Mouse (Mus musculus): ENCODE results near the gene Olfr1122. TPM values are rescaled to one million over a fixed set of nuclear protein-coding genes. Genes with fewer than 3 reads are reported as not detected.
"Not testable (repeated sequence)": the region's sequence is repeated elsewhere in the genome, so short reads cannot be mapped to it uniquely, and the experiment has no call there.

The Olfr1122 gene
- polyA plus RNA-seq (2015; fragmentation: Nextera tagmentation; extraction: Ambion mirVana), result not detected in 2 replicates

GRCm38 (mm10) chr2:87385549-87385948 lies at the start of gene Olfr1122:
Olfr1122 (plus strand) TSS chr2:87385849.
- Histone ChIP-seq H3K36me3 (no peaks in the 10 kb centered on the region), H3K9me3 (replicated peaks) (no peaks in the 10 kb centered on the region), H3K4me2 (no peak within 1 kb of the TSS), H3K27me3 (no peaks in the 10 kb centered on the region), H3K27ac (no peak within 1 kb of the TSS), H3K9ac (no peak within 1 kb of the TSS), H3K4me1 (replicated peaks) (no peaks in the 10 kb centered on the region), H3K4me3 (no peak within 1 kb of the TSS)
- ATAC-seq (replicated peaks; ENCODE audit: insufficient number of reproducible peaks, insufficient read depth, low FRiP score, low read depth), result no peak
- 77% methylated on average over 2 of the region's 2 CpGs for WGBS

DNA sequence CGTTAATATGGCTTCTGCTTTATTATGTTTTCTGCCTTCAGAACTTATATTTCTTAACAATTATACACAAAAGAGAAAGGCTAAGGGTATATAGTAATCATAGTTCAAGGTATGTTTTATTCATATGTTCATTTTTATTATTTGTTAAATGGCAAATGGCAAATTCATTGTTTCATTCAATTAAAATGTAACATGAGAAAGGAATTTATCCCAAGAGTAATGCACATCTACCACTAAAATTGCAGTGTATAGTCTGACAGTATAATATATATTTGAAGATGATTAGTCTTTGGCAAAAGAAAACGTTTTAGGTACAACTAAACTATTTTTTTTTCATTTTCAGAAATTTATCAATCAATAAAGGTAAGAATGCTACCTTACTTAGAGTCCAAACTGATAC lies 31.1 kb upstream of the Olfr1122 start, which contains the start of gene Olfr1120:
Olfr1120 (plus strand) TSS at position 301 of the 400 bp plus-strand sequence.
- H3K36me3 ChIP-seq, result no peaks in the 10 kb centered on the region
- no peak within 1 kb of the TSS for H3K9ac ChIP-seq
- H3K4me3 ChIP-seq, result no peak within 1 kb of the TSS
- no peak within 1 kb of the TSS for H3K4me2 ChIP-seq
- H3K9me3 ChIP-seq (replicated peaks), result no peaks in the 10 kb centered on the region
- 49% methylated on average over 2 of the region's 2 CpGs for WGBS
- no peaks in the 10 kb centered on the region for H3K27me3 ChIP-seq
- ATAC-seq (replicated peaks; ENCODE audit: insufficient number of reproducible peaks, insufficient read depth, low FRiP score, low read depth), result no peak
- no peaks in the 10 kb centered on the region for H3K4me1 ChIP-seq (replicated peaks)
- H3K27ac ChIP-seq, result no peak within 1 kb of the TSS

GRCm38 (mm10) chr2:87360121-87360520 lies 25.5 kb upstream of the Olfr1122 start:
- H3K4me1 ChIP-seq (replicated peaks), result not testable (repeated sequence)

DNA sequence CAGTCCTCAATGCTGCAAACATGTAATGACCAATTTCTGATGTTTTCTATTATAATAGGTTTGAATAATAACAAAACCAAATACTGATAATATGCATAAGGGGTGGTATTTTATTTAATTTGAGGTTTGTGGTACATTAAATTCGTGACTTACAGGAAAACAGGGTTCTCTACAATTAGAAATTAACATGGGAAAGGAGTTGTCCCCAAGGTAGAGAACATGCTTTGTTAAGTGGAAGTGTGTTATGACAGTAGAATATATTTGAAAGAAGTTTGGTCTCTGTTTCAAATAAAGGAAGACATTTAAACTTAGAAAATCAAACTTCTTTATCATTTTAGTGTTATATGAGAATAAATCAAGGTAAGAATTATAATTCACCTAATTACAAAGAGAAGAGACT lies 16.1 kb upstream of the Olfr1122 start, which contains the start of gene Olfr1121:
Olfr1121 (plus strand) TSS at position 301 of the 400 bp plus-strand sequence.
- Histone ChIP-seq H3K4me1 (replicated peaks) (no peaks in the 10 kb centered on the region), H3K9ac (no peak within 1 kb of the TSS), H3K27ac (no peak within 1 kb of the TSS), H3K27me3 (no peaks in the 10 kb centered on the region), H3K9me3 (replicated peaks) (no peaks in the 10 kb centered on the region), H3K4me3 (no peak within 1 kb of the TSS), H3K4me2 (no peak within 1 kb of the TSS), H3K36me3 (no peaks in the 10 kb centered on the region)
- 34% methylated on average over 1 of the region's 1 CpGs for WGBS
- ATAC-seq (replicated peaks; ENCODE audit: insufficient number of reproducible peaks, insufficient read depth, low FRiP score, low read depth), result no peak

More at GRCm38 (mm10) chr2:87360121-87360520, 25.5 kb upstream of the Olfr1122 start:
- not testable (repeated sequence) for H3K27me3 ChIP-seq; ATAC-seq (replicated peaks; ENCODE audit: insufficient number of reproducible peaks, insufficient read depth, low FRiP score, low read depth); H3K9ac ChIP-seq; H3K27ac ChIP-seq; H3K4me3 ChIP-seq; H3K9me3 ChIP-seq (replicated peaks); H3K36me3 ChIP-seq; H3K4me2 ChIP-seq
- 67% methylated on average over 2 of the region's 2 CpGs for WGBS

- Histone ChIP-seq H3K4me2 (no peak overlapping the region), H3K9ac (no peak overlapping the region), H3K27ac (no peak overlapping the region), H3K4me3 (no peak overlapping the region), H3K27me3 (no peaks in the 10 kb centered on the region), H3K36me3 (no peaks in the 10 kb centered on the region), H3K4me1 (replicated peaks) (no peaks in the 10 kb centered on the region), H3K9me3 (replicated peaks) (no peaks in the 10 kb centered on the region)
- WGBS, result 81% methylated on average over 4 of the region's 4 CpGs
- no peak for ATAC-seq (replicated peaks; ENCODE audit: insufficient number of reproducible peaks, insufficient read depth, low FRiP score, low read depth)
Observed at GRCm38 (mm10) chr2:87371726-87372125, 13.9 kb upstream of the Olfr1122 start.

DNA sequence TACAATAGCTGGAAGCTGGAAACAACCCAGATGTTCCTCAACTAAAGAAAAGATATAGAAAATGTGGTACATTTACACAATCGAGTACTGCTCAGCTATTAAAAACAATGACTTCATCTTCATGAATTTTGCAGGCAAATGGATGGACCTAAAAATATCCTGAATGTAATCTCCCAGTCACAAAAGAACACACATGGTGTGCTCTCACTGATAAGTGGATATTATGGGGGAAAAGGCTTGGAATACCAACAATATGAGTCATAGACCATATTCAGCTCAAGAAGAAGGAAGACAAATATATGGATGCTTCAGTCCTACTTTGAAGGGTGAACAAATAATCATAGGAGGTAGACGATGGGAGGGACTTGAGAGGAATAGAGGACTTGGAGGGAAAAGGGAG lies 1.7 kb upstream of the Olfr1122 start:
- no peaks in the 10 kb centered on the region for H3K36me3 ChIP-seq
- H3K4me2 ChIP-seq, result no peak overlapping the region
- H3K4me1 ChIP-seq (replicated peaks), result no peaks in the 10 kb centered on the region
- no peak overlapping the region for H3K9ac ChIP-seq
- 39% methylated on average over 2 of the region's 2 CpGs for WGBS
- no peak overlapping the region for H3K4me3 ChIP-seq
- no peak overlapping the region for H3K27ac ChIP-seq
- H3K9me3 ChIP-seq (replicated peaks), result no peaks in the 10 kb centered on the region
- no peak for ATAC-seq (replicated peaks; ENCODE audit: insufficient number of reproducible peaks, insufficient read depth, low FRiP score, low read depth)
- H3K27me3 ChIP-seq, result no peaks in the 10 kb centered on the region

GRCm38 (mm10) chr2:87393605-87394004 lies 8.0 kb downstream of the Olfr1122 start:
- H3K4me1 ChIP-seq (replicated peaks); H3K4me2 ChIP-seq; H3K27me3 ChIP-seq; H3K36me3 ChIP-seq; H3K9ac ChIP-seq; H3K27ac ChIP-seq; H3K4me3 ChIP-seq; H3K9me3 ChIP-seq (replicated peaks): not testable (repeated sequence)
- WGBS, result 85% methylated on average over 5 of the region's 5 CpGs
- 0 out of 2 replicates have a peak, but pooled peaks have one; percentile 10 for ATAC-seq (replicated peaks; ENCODE audit: insufficient number of reproducible peaks, insufficient read depth, low FRiP score, low read depth)

- WGBS, result 71% methylated on average over 7 of the region's 7 CpGs
- ATAC-seq (replicated peaks; ENCODE audit: insufficient number of reproducible peaks, insufficient read depth, low FRiP score, low read depth), result not testable (repeated sequence)
Observed at GRCm38 (mm10) chr2:87394686-87395085, 9.0 kb downstream of the Olfr1122 start.

GRCm38 (mm10) chr2:87416335-87416734 lies 30.7 kb downstream of the Olfr1122 start, which contains the start of gene Olfr1123:
Olfr1123 (plus strand) TSS chr2:87416635.
- ATAC-seq (replicated peaks; ENCODE audit: insufficient number of reproducible peaks, insufficient read depth, low FRiP score, low read depth), result no peak
- Histone ChIP-seq H3K4me2 (no peak within 1 kb of the TSS), H3K27ac (no peak within 1 kb of the TSS), H3K4me1 (replicated peaks) (no peaks in the 10 kb centered on the region), H3K27me3 (no peaks in the 10 kb centered on the region), H3K4me3 (no peak within 1 kb of the TSS), H3K36me3 (no peaks in the 10 kb centered on the region), H3K9ac (no peak within 1 kb of the TSS), H3K9me3 (replicated peaks) (no peaks in the 10 kb centered on the region)
- 84% methylated on average over 1 of the region's 1 CpGs for WGBS

More at GRCm38 (mm10) chr2:87394686-87395085, 9.0 kb downstream of the Olfr1122 start:
- H3K27ac ChIP-seq; H3K36me3 ChIP-seq; H3K9ac ChIP-seq; H3K27me3 ChIP-seq; H3K9me3 ChIP-seq (replicated peaks); H3K4me3 ChIP-seq; H3K4me2 ChIP-seq; H3K4me1 ChIP-seq (replicated peaks): not testable (repeated sequence)

- H3K4me3 ChIP-seq, result no peak within 1 kb of the TSS
- no peaks in the 10 kb centered on the region for H3K36me3 ChIP-seq
- no peaks in the 10 kb centered on the region for H3K4me1 ChIP-seq (replicated peaks)
- no peaks in the 10 kb centered on the region for H3K9me3 ChIP-seq (replicated peaks)
- H3K27ac ChIP-seq, result no peak within 1 kb of the TSS
- no peak within 1 kb of the TSS for H3K4me2 ChIP-seq
- no peak for ATAC-seq (replicated peaks; ENCODE audit: insufficient number of reproducible peaks, insufficient read depth, low FRiP score, low read depth)
- 82% methylated on average over 1 of the region's 1 CpGs for WGBS
- H3K27me3 ChIP-seq, result no peaks in the 10 kb centered on the region
- H3K9ac ChIP-seq, result no peak within 1 kb of the TSS
Observed at GRCm38 (mm10) chr2:87429975-87430374, 44.3 kb downstream of the Olfr1122 start, which contains the start of gene Olfr1124. Olfr1124 (plus strand) TSS chr2:87430275.

DNA sequence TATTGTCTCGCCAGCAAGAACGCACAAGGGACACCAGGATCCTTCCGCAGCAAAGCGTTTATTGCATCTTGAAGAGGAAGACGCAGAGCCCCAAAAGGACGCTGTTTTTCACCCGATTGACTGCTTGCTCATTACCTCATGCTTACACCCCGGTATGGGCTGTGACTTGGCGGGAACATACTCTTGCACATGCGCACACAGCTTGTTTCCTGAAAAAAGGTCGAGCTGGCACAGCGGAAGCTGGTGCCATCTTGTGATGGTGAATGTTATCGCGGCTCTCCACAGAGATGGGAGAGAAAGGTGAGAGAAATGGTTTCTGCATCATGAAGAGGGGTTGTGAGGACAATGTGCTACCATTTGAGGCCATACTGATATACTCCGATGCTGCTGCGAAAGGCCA lies 52.1 kb downstream of the Olfr1122 start:
- no peak overlapping the region for H3K4me3 ChIP-seq
- WGBS, result 83% methylated on average over 16 of the region's 16 CpGs
- H3K4me1 ChIP-seq (replicated peaks), result no peaks in the 10 kb centered on the region
- no peak for ATAC-seq (replicated peaks; ENCODE audit: insufficient number of reproducible peaks, insufficient read depth, low FRiP score, low read depth)
- H3K9ac ChIP-seq, result no peak overlapping the region
- H3K27ac ChIP-seq, result no peak overlapping the region
- 0 out of 2 replicates have a peak, but pooled peaks cover 3% of the 10 kb centered on the region for H3K9me3 ChIP-seq (replicated peaks)
- H3K27me3 ChIP-seq, result no peaks in the 10 kb centered on the region
- H3K4me2 ChIP-seq, result no peak overlapping the region
- H3K36me3 ChIP-seq, result no peaks in the 10 kb centered on the region
